Mouse (Mus musculus): ENCODE measurements at regions not wholly inside any gene's neighbourhood (a gene's known extent, or its start where the extent isn't known, plus 50 kb on each side); places are given as distances from the start of the nearest gene placed in this dataset.

GRCm38 (mm10) chr15:27409856-27410255 lies 56.6 kb upstream of the Ank start:
- DNase-seq (ENCODE audit: low spot score), result peak; percentile 50

- DNase-seq (ENCODE audit: low spot score), result no peak
Observed at GRCm38 (mm10) chr15:27412304-27412703, 54.2 kb upstream of the Ank start.

- peak; percentile 50 for DNase-seq (ENCODE audit: low spot score)
Observed at GRCm38 (mm10) chr15:27412761-27413160, 53.7 kb upstream of the Ank start.

- no peak for DNase-seq (ENCODE audit: low spot score)
Observed at GRCm38 (mm10) chr15:27413486-27413885, 53.0 kb upstream of the Ank start.

GRCm38 (mm10) chr15:27414819-27415218 lies 51.7 kb upstream of the Ank start:
- peak; percentile 27 for DNase-seq (ENCODE audit: low spot score)

All from adipocyte (in vitro differentiated cells).